Mouse (Mus musculus): ENCODE measurements around the gene Pak1. TPM values are rescaled to one million over a fixed set of nuclear protein-coding genes. Genes with fewer than 3 reads are reported as not detected.
"Not testable (repeated sequence)": the region's sequence is repeated elsewhere in the genome, so short reads cannot be mapped to it uniquely, and the experiment has no call there.

Pak1 gene
- polyA plus RNA-seq, 1 experiment from 2014 or later, result 8.1 TPM

DNA sequence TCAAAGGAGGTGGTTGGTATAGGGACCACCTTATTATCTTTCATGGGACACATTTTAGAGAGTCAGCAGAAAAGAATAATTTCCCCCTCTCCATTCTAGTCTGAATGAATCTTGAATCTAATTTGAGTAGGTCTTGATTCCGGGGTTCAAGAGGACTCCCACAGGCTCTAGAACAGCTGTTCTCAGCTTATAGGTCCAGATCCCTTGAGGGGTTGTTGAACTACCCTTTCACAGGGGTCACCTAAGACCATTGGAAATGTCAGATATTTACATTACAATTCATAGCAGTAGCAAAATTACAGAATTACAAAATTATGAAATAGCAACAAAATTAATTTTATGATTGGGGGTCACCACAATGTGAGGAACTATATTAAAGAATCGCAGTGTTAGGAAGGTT lies 54.0 kb downstream of the Pak1 start:
- H3K4me1 ChIP-seq (ENCODE audit: insufficient read depth), result peaks cover 23% of the 10 kb centered on the region
- ATAC-seq, result no peak
- H3K27ac ChIP-seq (ENCODE audit: low read depth), result no peak overlapping the region
- peak overlapping the region; percentile 79 for H3K4me2 ChIP-seq (ENCODE audit: low read depth, low read length)
- H3K9ac ChIP-seq (replicated peaks), result no peak overlapping the region
- no peak for TF ChIP-seq CTCF (IDR thresholded peaks at IDR 0.05; ENCODE audit: low read depth)
- TF ChIP-seq EP300 (IDR thresholded peaks at IDR 0.05; ENCODE audit: low read depth), result no peak
- H3K9me3 ChIP-seq (ENCODE audit: low read length), result no peaks in the 10 kb centered on the region
- H3K36me3 ChIP-seq (replicated peaks; ENCODE audit: insufficient read depth, low read length), result no peaks in the 10 kb centered on the region
- H3K4me3 ChIP-seq (ENCODE audit: low read depth, low read length), result no peak overlapping the region
- H3K27me3 ChIP-seq (ENCODE audit: insufficient read depth, low read length), result no peaks in the 10 kb centered on the region
- DNase-seq, result no peak
- WGBS (ENCODE audit: insufficient replicate concordance), result 68% methylated on average over 2 of the region's 2 CpGs

DNA sequence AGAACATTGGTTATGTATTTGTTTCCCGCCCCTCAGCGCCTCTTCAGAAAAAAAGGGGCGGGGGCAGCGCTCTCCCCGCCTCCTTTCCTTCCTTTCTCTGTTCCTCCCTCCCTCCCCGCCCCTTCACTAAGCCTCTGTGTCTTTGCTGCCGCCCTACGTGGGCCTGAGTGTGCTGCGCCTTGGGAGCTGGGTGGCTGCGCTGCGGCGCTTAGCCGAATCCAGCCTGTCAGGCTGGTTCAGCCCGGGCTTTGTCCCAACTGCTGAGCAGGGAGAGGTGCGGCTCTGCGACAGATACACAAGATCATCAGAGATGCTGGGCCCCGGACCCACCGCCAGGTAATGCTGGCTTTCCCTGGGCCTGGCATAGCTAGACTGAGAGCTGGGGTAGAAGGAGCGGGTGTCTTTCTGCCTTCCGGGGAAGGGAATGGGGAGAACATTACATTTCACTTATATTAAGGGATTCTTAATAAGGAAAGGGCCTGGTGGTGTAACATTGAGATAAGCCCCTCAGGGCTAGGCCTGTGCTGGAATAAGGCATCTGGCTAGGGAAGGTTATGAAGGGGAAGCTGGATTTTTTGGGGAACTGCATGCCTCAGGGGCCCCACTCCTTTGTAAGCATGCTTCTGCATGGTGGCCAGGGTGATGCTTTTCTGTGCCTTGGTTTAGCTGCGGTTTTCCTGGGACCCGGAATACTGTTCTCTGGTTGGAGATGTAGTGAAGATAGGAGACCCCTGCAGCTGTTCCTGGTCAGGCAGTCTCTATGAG lies 54.6 kb downstream of the Pak1 start:
- ATAC-seq (peak; percentile 95), DNase-seq (peak; percentile 81)
- Histone ChIP-seq H3K4me1 (ENCODE audit: insufficient read depth) (peaks cover 23% of the 10 kb centered on the region), H3K9ac (replicated peaks) (peak overlapping the region; percentile 65), H3K27ac (ENCODE audit: low read depth) (peak overlapping the region; percentile 64; the same call in 1 of the 2 replicates), H3K36me3 (replicated peaks; ENCODE audit: insufficient read depth, low read length) (no peaks in the 10 kb centered on the region), H3K4me2 (ENCODE audit: low read depth, low read length) (peak overlapping the region; percentile 79), H3K27me3 (ENCODE audit: insufficient read depth, low read length) (no peaks in the 10 kb centered on the region), H3K9me3 (ENCODE audit: low read length) (no peaks in the 10 kb centered on the region), H3K4me3 (ENCODE audit: low read depth, low read length) (peak overlapping the region; percentile 56)
- 5% methylated on average over 22 of the region's 22 CpGs for WGBS (ENCODE audit: insufficient replicate concordance)
- TF ChIP-seq EP300 (IDR thresholded peaks at IDR 0.05; ENCODE audit: low read depth) (no peak), CTCF (IDR thresholded peaks at IDR 0.05; ENCODE audit: low read depth) (peak; percentile 58)

GRCm38 (mm10) chr7:97844419-97844818 lies 56.1 kb downstream of the Pak1 start:
- Histone ChIP-seq H3K9ac (replicated peaks) (0 out of 2 replicates have a peak overlapping the region, but pooled peaks have one; percentile 7), H3K9me3 (ENCODE audit: low read length) (no peaks in the 10 kb centered on the region), H3K36me3 (replicated peaks; ENCODE audit: insufficient read depth, low read length) (no peaks in the 10 kb centered on the region), H3K27ac (ENCODE audit: low read depth) (no peak overlapping the region), H3K27me3 (ENCODE audit: insufficient read depth, low read length) (no peaks in the 10 kb centered on the region), H3K4me1 (ENCODE audit: insufficient read depth) (peaks cover 19% of the 10 kb centered on the region), H3K4me2 (ENCODE audit: low read depth, low read length) (peak overlapping the region; percentile 79; the same call in 1 of the 2 replicates), H3K4me3 (ENCODE audit: low read depth, low read length) (no peak overlapping the region)
- WGBS (ENCODE audit: insufficient replicate concordance), result 65% methylated on average over 3 of the region's 3 CpGs
- DNase-seq (no peak), ATAC-seq (no peak)
- TF ChIP-seq CTCF (IDR thresholded peaks at IDR 0.05; ENCODE audit: low read depth) (no peak), EP300 (IDR thresholded peaks at IDR 0.05; ENCODE audit: low read depth) (no peak)

DNA sequence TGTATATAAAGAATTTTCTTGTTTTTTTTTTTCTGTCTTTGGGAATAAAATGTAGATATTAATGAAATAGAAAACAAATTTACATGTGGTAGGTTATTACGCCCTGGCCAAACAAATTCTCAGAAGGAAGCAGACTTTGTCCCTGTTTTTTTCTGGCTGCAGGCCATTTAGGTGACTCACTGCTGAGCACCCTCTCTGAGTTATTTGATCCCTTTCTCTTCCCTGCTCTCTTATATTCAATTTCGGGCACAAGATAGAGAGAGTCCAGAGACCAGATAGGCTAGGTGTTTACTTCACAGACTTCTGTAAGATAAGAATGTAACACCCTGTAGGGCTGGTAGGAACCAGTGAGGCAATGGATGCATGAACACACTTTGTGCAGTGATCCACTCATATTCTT lies 57.2 kb downstream of the Pak1 start:
- Histone ChIP-seq H3K27me3 (ENCODE audit: insufficient read depth, low read length) (no peaks in the 10 kb centered on the region), H3K9me3 (ENCODE audit: low read length) (no peaks in the 10 kb centered on the region), H3K4me3 (ENCODE audit: low read depth, low read length) (no peak overlapping the region), H3K4me2 (ENCODE audit: low read depth, low read length) (0 out of 2 replicates have a peak overlapping the region, but pooled peaks have one; percentile 4), H3K4me1 (ENCODE audit: insufficient read depth) (peaks cover 19% of the 10 kb centered on the region), H3K9ac (replicated peaks) (no peak overlapping the region), H3K36me3 (replicated peaks; ENCODE audit: insufficient read depth, low read length) (no peaks in the 10 kb centered on the region), H3K27ac (ENCODE audit: low read depth) (no peak overlapping the region)
- WGBS (ENCODE audit: insufficient replicate concordance), result 46% methylated on average over 2 of the region's 2 CpGs
- DNase-seq (peak; percentile 26), ATAC-seq (no peak)
- TF ChIP-seq CTCF (IDR thresholded peaks at IDR 0.05; ENCODE audit: low read depth) (no peak), EP300 (IDR thresholded peaks at IDR 0.05; ENCODE audit: low read depth) (no peak)

- ATAC-seq, result no peak
- DNase-seq, result no peak
- H3K9me3 ChIP-seq (ENCODE audit: low read length), result no peaks in the 10 kb centered on the region
Observed at GRCm38 (mm10) chr7:97846539-97846938, 58.2 kb downstream of the Pak1 start.

GRCm38 (mm10) chr7:97849557-97849956 lies 61.2 kb downstream of the Pak1 start:
- WGBS (ENCODE audit: insufficient replicate concordance), result 51% methylated on average over 3 of the region's 3 CpGs
- not testable (repeated sequence) for DNase-seq; H3K4me2 ChIP-seq (ENCODE audit: low read depth, low read length); H3K27me3 ChIP-seq (ENCODE audit: insufficient read depth, low read length); H3K9me3 ChIP-seq (ENCODE audit: low read length); H3K27ac ChIP-seq (ENCODE audit: low read depth); H3K9ac ChIP-seq (replicated peaks); H3K4me3 ChIP-seq (ENCODE audit: low read depth, low read length); ATAC-seq; H3K4me1 ChIP-seq (ENCODE audit: insufficient read depth); H3K36me3 ChIP-seq (replicated peaks; ENCODE audit: insufficient read depth, low read length)

More at GRCm38 (mm10) chr7:97846539-97846938, 58.2 kb downstream of the Pak1 start:
- peaks cover 19% of the 10 kb centered on the region for H3K4me1 ChIP-seq (ENCODE audit: insufficient read depth)
- no peak overlapping the region for H3K4me2 ChIP-seq (ENCODE audit: low read depth, low read length)
- H3K27me3 ChIP-seq (ENCODE audit: insufficient read depth, low read length), result no peaks in the 10 kb centered on the region
- H3K27ac ChIP-seq (ENCODE audit: low read depth), result no peak overlapping the region
- H3K36me3 ChIP-seq (replicated peaks; ENCODE audit: insufficient read depth, low read length), result no peaks in the 10 kb centered on the region
- TF ChIP-seq CTCF (IDR thresholded peaks at IDR 0.05; ENCODE audit: low read depth) (no peak), EP300 (IDR thresholded peaks at IDR 0.05; ENCODE audit: low read depth) (no peak)
- no peak overlapping the region for H3K9ac ChIP-seq (replicated peaks)
- H3K4me3 ChIP-seq (ENCODE audit: low read depth, low read length), result no peak overlapping the region
